Mouse (Mus musculus): ENCODE results near the gene Chrm3.

Chrm3 gene

GRCm38 (mm10) chr13:10033570-10034399, 326.9 kb downstream of the Chrm3 start:
- in situ Hi-C loops (cut with MboI; ENCODE audit: low pct_unique_long_range_greater_than_20kb in 1 of 2, low sequenced_read_pairs in 2 of 2, unreplicated experiment in 1 of 2), result no loop called here

GRCm38 (mm10) chr13:10031547-10031946, 329.1 kb downstream of the Chrm3 start:
- in situ Hi-C loops (cut with MboI; ENCODE audit: low pct_unique_long_range_greater_than_20kb in 1 of 2, low sequenced_read_pairs in 2 of 2, unreplicated experiment in 1 of 2), result no loop called here

- in situ Hi-C loops (cut with MboI; ENCODE audit: low pct_unique_long_range_greater_than_20kb in 1 of 2, low sequenced_read_pairs in 2 of 2, unreplicated experiment in 1 of 2), result no loop called here
These were observed 330.7 kb downstream of the Chrm3 start for GRCm38 (mm10) chr13:10029944-10030343.

GRCm38 (mm10) chr13:10025134-10025533, 335.5 kb downstream of the Chrm3 start:
- in situ Hi-C loops (cut with MboI; ENCODE audit: low pct_unique_long_range_greater_than_20kb in 1 of 2, low sequenced_read_pairs in 2 of 2, unreplicated experiment in 1 of 2), result no loop called here

GRCm38 (mm10) chr13:10023112-10023511, 337.5 kb downstream of the Chrm3 start:
- in situ Hi-C loops (cut with MboI; ENCODE audit: low pct_unique_long_range_greater_than_20kb in 1 of 2, low sequenced_read_pairs in 2 of 2, unreplicated experiment in 1 of 2), result no loop called here

GRCm38 (mm10) chr13:10019252-10019651, 341.4 kb downstream of the Chrm3 start:
- in situ Hi-C loops (cut with MboI; ENCODE audit: low pct_unique_long_range_greater_than_20kb in 1 of 2, low sequenced_read_pairs in 2 of 2, unreplicated experiment in 1 of 2), result no loop called here

- in situ Hi-C loops (cut with MboI; ENCODE audit: low pct_unique_long_range_greater_than_20kb in 1 of 2, low sequenced_read_pairs in 2 of 2, unreplicated experiment in 1 of 2), result no loop called here
These were observed 357.7 kb downstream of the Chrm3 start for GRCm38 (mm10) chr13:10002916-10003315.

- in situ Hi-C loops (cut with MboI; ENCODE audit: low pct_unique_long_range_greater_than_20kb in 1 of 2, low sequenced_read_pairs in 2 of 2, unreplicated experiment in 1 of 2), result no loop called here
These were observed 362.9 kb downstream of the Chrm3 start for GRCm38 (mm10) chr13:9997664-9998328.

- in situ Hi-C loops (cut with MboI; ENCODE audit: low pct_unique_long_range_greater_than_20kb in 1 of 2, low sequenced_read_pairs in 2 of 2, unreplicated experiment in 1 of 2), result no loop called here
These were observed 364.8 kb downstream of the Chrm3 start for GRCm38 (mm10) chr13:9995852-9996251.

GRCm38 (mm10) chr13:9993571-9993970, 367.1 kb downstream of the Chrm3 start:
- in situ Hi-C loops (cut with MboI; ENCODE audit: low pct_unique_long_range_greater_than_20kb in 1 of 2, low sequenced_read_pairs in 2 of 2, unreplicated experiment in 1 of 2), result no loop called here

- in situ Hi-C loops (cut with MboI; ENCODE audit: low pct_unique_long_range_greater_than_20kb in 1 of 2, low sequenced_read_pairs in 2 of 2, unreplicated experiment in 1 of 2), result no loop called here
These were observed 368.0 kb downstream of the Chrm3 start for GRCm38 (mm10) chr13:9992640-9993039.

GRCm38 (mm10) chr13:9985648-9986047, 375.0 kb downstream of the Chrm3 start:
- in situ Hi-C loops (cut with MboI; ENCODE audit: low pct_unique_long_range_greater_than_20kb in 1 of 2, low sequenced_read_pairs in 2 of 2, unreplicated experiment in 1 of 2), result no loop called here

- in situ Hi-C loops (cut with MboI; ENCODE audit: low pct_unique_long_range_greater_than_20kb in 1 of 2, low sequenced_read_pairs in 2 of 2, unreplicated experiment in 1 of 2), result no loop called here
These were observed 377.4 kb downstream of the Chrm3 start for GRCm38 (mm10) chr13:9983293-9983692.

- in situ Hi-C loops (cut with MboI; ENCODE audit: low pct_unique_long_range_greater_than_20kb in 1 of 2, low sequenced_read_pairs in 2 of 2, unreplicated experiment in 1 of 2), result no loop called here
These were observed 382.9 kb downstream of the Chrm3 start for GRCm38 (mm10) chr13:9977699-9978098.

GRCm38 (mm10) chr13:9973742-9974321, 386.8 kb downstream of the Chrm3 start:
- in situ Hi-C loops (cut with MboI; ENCODE audit: low pct_unique_long_range_greater_than_20kb in 1 of 2, low sequenced_read_pairs in 2 of 2, unreplicated experiment in 1 of 2), result no loop called here

GRCm38 (mm10) chr13:9971845-9972244, 388.8 kb downstream of the Chrm3 start:
- in situ Hi-C loops (cut with MboI; ENCODE audit: low pct_unique_long_range_greater_than_20kb in 1 of 2, low sequenced_read_pairs in 2 of 2, unreplicated experiment in 1 of 2), result no loop called here

- in situ Hi-C loops (cut with MboI; ENCODE audit: low pct_unique_long_range_greater_than_20kb in 1 of 2, low sequenced_read_pairs in 2 of 2, unreplicated experiment in 1 of 2), result no loop called here
These were observed 408.0 kb downstream of the Chrm3 start for GRCm38 (mm10) chr13:9952619-9953018.

GRCm38 (mm10) chr13:9951376-9951775, 409.3 kb downstream of the Chrm3 start:
- in situ Hi-C loops (cut with MboI; ENCODE audit: low pct_unique_long_range_greater_than_20kb in 1 of 2, low sequenced_read_pairs in 2 of 2, unreplicated experiment in 1 of 2), result no loop called here

GRCm38 (mm10) chr13:9949091-9949490, 411.6 kb downstream of the Chrm3 start:
- in situ Hi-C loops (cut with MboI; ENCODE audit: low pct_unique_long_range_greater_than_20kb in 1 of 2, low sequenced_read_pairs in 2 of 2, unreplicated experiment in 1 of 2), result no loop called here

- in situ Hi-C loops (cut with MboI; ENCODE audit: low pct_unique_long_range_greater_than_20kb in 1 of 2, low sequenced_read_pairs in 2 of 2, unreplicated experiment in 1 of 2), result no loop called here
These were observed 420.5 kb downstream of the Chrm3 start for GRCm38 (mm10) chr13:9940186-9940585.

Measured in mouse embryonic stem cell (cell line).